Mouse (Mus musculus): Measurements from ENCODE around the gene C1qtnf1. TPM values are rescaled to one million over a fixed set of nuclear protein-coding genes. Genes with fewer than 3 reads are reported as not detected.

The C1qtnf1 gene
- polyA plus RNA-seq, 1 experiment from 2014 or later, result 5.8 TPM

DNA sequence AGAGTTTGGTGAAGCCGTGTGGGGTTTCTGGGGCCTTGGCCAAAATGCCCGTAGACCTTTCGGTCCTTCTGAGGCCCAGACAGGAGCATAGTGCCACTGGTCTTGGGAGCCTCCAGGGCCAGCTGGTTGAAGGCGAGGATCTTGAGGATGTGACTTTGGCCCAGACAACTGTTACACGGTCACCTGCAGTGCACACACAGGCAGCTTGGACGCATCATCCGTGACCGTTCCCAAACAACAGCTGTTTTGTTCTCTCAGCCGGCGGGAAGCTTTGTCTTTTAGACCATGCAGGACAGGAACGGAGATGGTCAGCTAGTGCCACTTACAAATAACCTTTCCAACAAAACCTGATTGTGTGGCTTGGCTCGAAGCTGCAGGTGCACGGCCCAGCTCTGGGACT, 43.7 kb downstream of the C1qtnf1 start:
- WGBS (ENCODE audit: insufficient replicate concordance), result 90% methylated on average over 13 of the region's 13 CpGs
- Histone ChIP-seq H3K4me1 (ENCODE audit: insufficient read depth) (peaks cover 21% of the 10 kb centered on the region), H3K4me2 (ENCODE audit: low read depth, low read length) (no peak overlapping the region), H3K27me3 (ENCODE audit: insufficient read depth, low read length) (no peaks in the 10 kb centered on the region), H3K9ac (replicated peaks) (no peak overlapping the region), H3K36me3 (replicated peaks; ENCODE audit: insufficient read depth, low read length) (no peaks in the 10 kb centered on the region), H3K27ac (ENCODE audit: low read depth) (no peak overlapping the region), H3K4me3 (ENCODE audit: low read depth, low read length) (no peak overlapping the region), H3K9me3 (ENCODE audit: low read length) (no peaks in the 10 kb centered on the region)
- TF ChIP-seq EP300 (IDR thresholded peaks at IDR 0.05; ENCODE audit: low read depth) (no peak), CTCF (IDR thresholded peaks at IDR 0.05; ENCODE audit: low read depth) (no peak)
- DNase-seq, result no peak
- ATAC-seq, result no peak

DNA sequence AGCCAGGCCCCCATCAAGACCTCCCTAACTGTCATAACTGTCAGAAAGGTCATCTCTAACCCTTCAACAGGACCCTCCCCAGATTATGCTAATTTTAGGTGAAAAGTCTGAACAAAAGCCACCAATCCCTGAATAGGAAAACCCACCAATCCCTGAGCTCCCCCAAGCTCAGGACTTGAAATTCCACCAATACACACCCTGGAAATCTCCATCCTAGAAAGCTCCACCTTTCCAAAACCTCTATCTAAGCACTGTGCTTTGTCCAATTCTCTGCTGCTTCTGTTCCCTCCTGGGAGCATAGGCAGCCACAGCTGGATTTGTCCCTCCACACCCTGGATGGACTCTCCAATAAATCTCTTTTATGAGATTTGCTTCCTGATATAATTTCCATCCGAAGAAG, 45.2 kb downstream of the C1qtnf1 start:
- H3K9me3 ChIP-seq (ENCODE audit: low read length), result no peaks in the 10 kb centered on the region
- H3K9ac ChIP-seq (replicated peaks), result no peak overlapping the region
- ATAC-seq (no peak), DNase-seq (no peak)
- peak overlapping the region; percentile 34; the same call in 1 of the 2 replicates for H3K27ac ChIP-seq (ENCODE audit: low read depth)
- TF ChIP-seq CTCF (IDR thresholded peaks at IDR 0.05; ENCODE audit: low read depth), result no peak
- TF ChIP-seq EP300 (IDR thresholded peaks at IDR 0.05; ENCODE audit: low read depth), result no peak
- WGBS (ENCODE audit: insufficient replicate concordance), result 77% methylated on average over 1 of the region's 1 CpGs
- H3K36me3 ChIP-seq (replicated peaks; ENCODE audit: insufficient read depth, low read length), result no peaks in the 10 kb centered on the region
- no peaks in the 10 kb centered on the region for H3K27me3 ChIP-seq (ENCODE audit: insufficient read depth, low read length)
- H3K4me1 ChIP-seq (ENCODE audit: insufficient read depth), result peaks cover 27% of the 10 kb centered on the region
- no peak overlapping the region for H3K4me3 ChIP-seq (ENCODE audit: low read depth, low read length)
- peak overlapping the region; percentile 6; the same call in 1 of the 2 replicates for H3K4me2 ChIP-seq (ENCODE audit: low read depth, low read length)

DNA sequence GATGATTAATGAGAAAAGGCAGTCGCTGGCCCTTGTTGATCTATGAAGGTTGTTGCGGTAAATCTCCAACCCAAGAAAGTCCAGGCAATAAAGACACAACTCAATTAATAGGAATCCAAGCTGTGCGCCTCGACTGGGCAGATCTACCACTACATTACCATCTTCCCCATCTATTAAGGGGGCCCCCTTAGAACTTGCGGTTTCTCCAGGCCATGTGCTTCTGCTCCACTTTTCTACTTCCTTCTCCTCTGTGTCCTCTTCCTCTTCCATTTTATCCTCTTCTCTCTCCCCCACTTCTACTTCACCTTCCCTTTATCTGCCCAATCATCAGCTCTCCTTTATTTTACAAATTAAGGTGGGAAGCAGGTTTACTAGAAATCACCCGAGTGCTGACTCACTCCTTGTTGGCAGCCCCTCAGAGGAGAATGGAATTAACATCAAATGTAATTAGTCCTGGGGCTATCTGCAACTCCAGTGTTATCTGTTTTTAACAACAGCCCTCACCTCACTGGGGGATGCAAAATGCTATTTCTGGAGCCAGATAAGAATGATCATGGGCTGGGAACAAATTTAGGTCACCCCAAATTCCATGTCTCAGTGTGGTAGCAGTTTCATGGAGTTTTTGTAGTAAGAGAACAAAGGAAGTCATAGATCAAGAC, 46.0 kb downstream of the C1qtnf1 start:
- no peak overlapping the region for H3K4me3 ChIP-seq (ENCODE audit: low read depth, low read length)
- H3K36me3 ChIP-seq (replicated peaks; ENCODE audit: insufficient read depth, low read length), result no peaks in the 10 kb centered on the region; the same call in 1 of the 2 replicates
- H3K9me3 ChIP-seq (ENCODE audit: low read length), result no peaks in the 10 kb centered on the region
- H3K4me1 ChIP-seq (ENCODE audit: insufficient read depth), result peaks cover 27% of the 10 kb centered on the region
- ATAC-seq (no peak), DNase-seq (no peak)
- WGBS (ENCODE audit: insufficient replicate concordance), result 42% methylated on average over 6 of the region's 6 CpGs
- peak overlapping the region; percentile 6; the same call in 1 of the 2 replicates for H3K4me2 ChIP-seq (ENCODE audit: low read depth, low read length)
- H3K27ac ChIP-seq (ENCODE audit: low read depth), result peak overlapping the region; percentile 34; the same call in 1 of the 2 replicates
- TF ChIP-seq EP300 (IDR thresholded peaks at IDR 0.05; ENCODE audit: low read depth) (no peak), CTCF (IDR thresholded peaks at IDR 0.05; ENCODE audit: low read depth) (no peak)
- H3K9ac ChIP-seq (replicated peaks), result no peak overlapping the region
- no peaks in the 10 kb centered on the region for H3K27me3 ChIP-seq (ENCODE audit: insufficient read depth, low read length)

DNA sequence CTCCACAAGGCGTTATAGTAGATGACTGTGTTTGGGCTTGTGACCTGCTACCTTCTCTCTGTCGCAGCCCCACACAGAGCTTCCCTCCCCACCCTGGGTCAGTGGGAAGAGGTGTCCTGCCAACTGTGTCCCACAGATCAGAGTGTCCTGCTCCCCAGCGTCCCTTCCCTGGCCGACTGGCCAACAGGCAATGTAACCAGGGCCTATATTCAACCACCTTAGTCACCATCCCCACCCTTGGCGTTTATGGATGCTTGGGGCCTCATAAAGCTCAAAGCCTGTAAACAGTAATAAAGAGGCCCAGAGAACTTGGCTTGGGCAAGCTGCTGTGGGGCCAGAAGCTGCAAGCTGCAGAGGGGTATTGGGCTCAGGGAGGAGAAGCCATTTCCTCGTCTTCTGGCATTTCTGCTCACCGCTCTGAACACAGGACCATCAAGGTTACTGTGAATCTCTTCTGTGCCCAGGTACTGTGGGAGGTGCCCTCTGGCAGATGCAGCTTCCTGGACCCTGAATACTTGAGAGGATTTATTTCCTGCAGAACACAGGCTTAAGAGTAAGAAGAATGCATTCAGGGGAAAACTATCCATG, 47.6 kb downstream of the C1qtnf1 start:
- H3K27me3 ChIP-seq (ENCODE audit: insufficient read depth, low read length), result no peaks in the 10 kb centered on the region
- no peak for DNase-seq
- H3K9me3 ChIP-seq (ENCODE audit: low read length), result no peaks in the 10 kb centered on the region
- H3K9ac ChIP-seq (replicated peaks), result no peak overlapping the region
- no peaks in the 10 kb centered on the region; the same call in 1 of the 2 replicates for H3K36me3 ChIP-seq (replicated peaks; ENCODE audit: insufficient read depth, low read length)
- TF ChIP-seq CTCF (IDR thresholded peaks at IDR 0.05; ENCODE audit: low read depth) (no peak), EP300 (IDR thresholded peaks at IDR 0.05; ENCODE audit: low read depth) (no peak)
- no peak for ATAC-seq
- 81% methylated on average over 7 of the region's 7 CpGs for WGBS (ENCODE audit: insufficient replicate concordance)
- peaks cover 21% of the 10 kb centered on the region for H3K4me1 ChIP-seq (ENCODE audit: insufficient read depth)
- no peak overlapping the region for H3K4me3 ChIP-seq (ENCODE audit: low read depth, low read length)
- no peak overlapping the region for H3K27ac ChIP-seq (ENCODE audit: low read depth)
- no peak overlapping the region for H3K4me2 ChIP-seq (ENCODE audit: low read depth, low read length)

DNA sequence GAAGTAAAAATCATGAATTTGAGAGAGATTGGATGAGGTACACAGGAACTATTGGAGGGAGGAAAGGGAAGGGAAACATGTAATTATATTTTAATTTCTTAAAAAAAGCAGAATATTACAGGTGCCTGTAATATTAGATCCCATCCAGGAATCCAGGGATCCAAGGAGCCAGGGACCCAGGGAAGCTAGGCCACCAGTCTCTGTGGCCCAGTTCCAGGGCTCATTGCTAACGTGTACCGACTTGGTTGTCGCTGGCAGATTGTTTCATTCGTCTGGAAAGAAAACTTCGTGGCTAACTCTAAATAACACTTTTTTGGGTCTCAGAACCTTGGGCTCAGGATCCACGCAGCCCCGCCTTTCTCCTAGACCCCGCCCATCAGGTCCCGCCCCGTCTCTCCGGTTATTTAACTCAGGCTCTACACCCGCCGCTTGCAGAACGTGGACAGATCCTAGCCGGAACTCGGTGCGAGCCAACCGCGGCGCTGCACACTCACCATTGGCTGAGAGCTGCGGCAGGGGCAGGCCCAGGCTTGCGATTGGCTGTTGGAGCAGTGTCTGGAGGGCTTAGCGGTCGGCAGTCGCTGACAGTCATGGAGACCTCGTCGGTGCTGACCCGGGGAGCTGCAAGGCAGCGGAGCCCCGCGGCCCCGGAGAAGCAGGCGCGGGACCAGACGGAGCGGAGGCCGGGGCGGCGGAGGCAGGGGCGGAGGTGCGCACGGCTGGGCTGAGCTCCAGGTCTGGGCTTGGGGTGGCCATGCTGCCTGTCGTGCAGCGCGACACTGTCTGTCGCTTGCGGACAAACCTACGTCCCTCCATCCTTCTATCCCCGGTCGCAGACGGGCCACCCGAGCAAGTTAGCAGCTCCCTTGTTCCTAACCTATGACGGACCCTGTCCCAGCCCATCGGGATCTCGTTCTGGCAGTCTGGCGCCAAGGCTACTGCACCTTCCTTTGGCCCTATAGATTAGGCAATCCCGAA, 48.7 kb downstream of the C1qtnf1 start, which contains the start of gene Engase:
TSS of gene Engase (plus strand) at position 434 of the 978 bp plus-strand sequence.
- Histone ChIP-seq H3K4me3 (ENCODE audit: low read depth, low read length) (peak within 1 kb of the TSS; percentile 86), H3K27me3 (ENCODE audit: insufficient read depth, low read length) (no peaks in the 10 kb centered on the region), H3K9me3 (ENCODE audit: low read length) (no peaks in the 10 kb centered on the region), H3K4me2 (ENCODE audit: low read depth, low read length) (peak within 1 kb of the TSS; percentile 96), H3K9ac (replicated peaks) (peak within 1 kb of the TSS; percentile 76), H3K27ac (ENCODE audit: low read depth) (peak within 1 kb of the TSS; percentile 67), H3K36me3 (replicated peaks; ENCODE audit: insufficient read depth, low read length) (peaks cover 2% of the 10 kb centered on the region; the same call in 1 of the 2 replicates), H3K4me1 (ENCODE audit: insufficient read depth) (peaks cover 20% of the 10 kb centered on the region)
- TF ChIP-seq EP300 (IDR thresholded peaks at IDR 0.05; ENCODE audit: low read depth) (no peak), CTCF (IDR thresholded peaks at IDR 0.05; ENCODE audit: low read depth) (no peak)
- under 1% methylated on average over 57 of the region's 57 CpGs for WGBS (ENCODE audit: insufficient replicate concordance)
- ATAC-seq (peak; percentile 100), DNase-seq (peak; percentile 95)

Data from liver, postnatal 0 days (tissue).